Mouse (Mus musculus) cerebellum, adult 18-20 months (tissue): ENCODE data around the gene Pmf1.

Source experiments
- DNase-seq, 2 experiments: peaks; one replicate each; pipeline ENCODE4 v3.0.0; 2021

Gene Pmf1

DNA sequence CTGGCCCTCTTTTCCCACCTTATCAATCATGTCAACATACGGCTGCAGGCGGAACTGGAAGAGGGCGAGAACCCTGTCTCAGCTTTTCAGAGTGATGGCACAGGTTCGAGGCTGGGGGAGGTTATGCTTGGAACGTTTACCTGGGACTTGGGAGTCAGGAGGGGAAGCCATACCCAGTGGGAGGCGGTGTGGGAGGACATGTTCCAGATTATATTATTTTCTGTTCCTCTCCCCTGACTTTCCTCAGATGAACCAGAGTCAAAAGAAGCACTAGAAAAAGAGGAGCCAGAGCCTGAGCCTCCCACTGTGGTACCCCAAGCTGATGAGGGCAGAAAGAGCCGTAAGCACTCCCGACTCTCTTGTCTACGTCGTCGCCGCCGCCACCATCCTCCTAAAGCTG, 59.4 kb downstream of the Pmf1 start:
- DNase-seq = no peak
